In the genomic region with DNA sequence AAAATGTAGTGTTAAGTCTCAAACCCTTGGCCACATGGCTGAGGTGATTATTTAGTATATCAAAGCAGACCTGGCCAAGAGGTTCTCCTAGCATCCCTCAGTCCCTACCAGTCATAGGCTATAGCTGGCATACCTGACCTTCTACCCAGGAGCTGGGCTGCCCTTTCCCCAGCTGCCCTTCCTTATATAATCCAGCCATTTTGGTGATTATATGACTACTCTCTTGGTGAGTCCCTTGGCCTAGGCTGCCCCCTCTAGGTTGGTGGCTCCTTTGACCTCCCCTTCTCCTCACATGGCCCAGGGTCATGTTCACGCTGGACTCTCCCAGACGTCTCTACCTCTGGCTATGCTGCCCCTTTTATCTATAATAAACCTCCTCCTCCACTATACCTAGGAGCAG, we compare ENCODE assay signal across 17 mouse cellular contexts.
"Had no signal": no experiment of that assay in that cellular context is flagged by ENCODE, and none has a peak within 500 bp of the region (broad histone marks: within the 10 kb centered on the region; RNA-seq: fewer than 3 reads in every experiment).

No protein-coding gene starts in this region.

- ATAC-seq: midbrain, embryonic 15.5 days had no signal

- H3K27me3 ChIP-seq: limb, embryonic 12.5 days; midbrain, embryonic 15.5 days; neural tube, embryonic 13.5 days had no signal

- DNase-seq: kidney, adult 18-20 months; kidney, postnatal 4 days; liver; lung, embryonic 14.5 days; lung, postnatal 10 days; lung, postnatal 4 days; right cerebral cortex, adult 18-20 months; right cerebral cortex, postnatal 25 days; thymus, adult 18-20 months; thymus, postnatal 14 days had no signal

- H3K36me3 ChIP-seq: limb, embryonic 12.5 days; midbrain, embryonic 10.5 days; midbrain, embryonic 15.5 days; neural tube, embryonic 13.5 days had no signal

- H3K4me2 ChIP-seq: limb, embryonic 12.5 days; lung, embryonic 14.5 days; midbrain, embryonic 15.5 days; neural tube, embryonic 13.5 days had no signal

- H3K9me3 ChIP-seq: limb, embryonic 12.5 days; midbrain, embryonic 10.5 days; midbrain, embryonic 15.5 days; neural tube, embryonic 13.5 days had no signal

- H3K4me3 ChIP-seq: layer of hippocampus, adult 2 months; limb, embryonic 12.5 days; midbrain, embryonic 10.5 days; midbrain, embryonic 15.5 days; neural tube, embryonic 13.5 days had no signal

- H3K4me1 ChIP-seq: limb, embryonic 12.5 days; midbrain, embryonic 15.5 days; neural tube, embryonic 13.5 days had no signal

- H3K9ac ChIP-seq: limb, embryonic 12.5 days; liver, embryonic 14.5 days; lung, embryonic 14.5 days; midbrain, embryonic 15.5 days; neural tube, embryonic 13.5 days had no signal

- H3K27ac ChIP-seq: kidney, postnatal 0 days; layer of hippocampus, adult 2 months; limb, embryonic 12.5 days; liver, embryonic 14.5 days; midbrain, embryonic 10.5 days; midbrain, embryonic 15.5 days; neural tube, embryonic 13.5 days had no signal
